Mouse (Mus musculus): ENCODE measurements around the gene Psma7.

Gene Psma7

DNA sequence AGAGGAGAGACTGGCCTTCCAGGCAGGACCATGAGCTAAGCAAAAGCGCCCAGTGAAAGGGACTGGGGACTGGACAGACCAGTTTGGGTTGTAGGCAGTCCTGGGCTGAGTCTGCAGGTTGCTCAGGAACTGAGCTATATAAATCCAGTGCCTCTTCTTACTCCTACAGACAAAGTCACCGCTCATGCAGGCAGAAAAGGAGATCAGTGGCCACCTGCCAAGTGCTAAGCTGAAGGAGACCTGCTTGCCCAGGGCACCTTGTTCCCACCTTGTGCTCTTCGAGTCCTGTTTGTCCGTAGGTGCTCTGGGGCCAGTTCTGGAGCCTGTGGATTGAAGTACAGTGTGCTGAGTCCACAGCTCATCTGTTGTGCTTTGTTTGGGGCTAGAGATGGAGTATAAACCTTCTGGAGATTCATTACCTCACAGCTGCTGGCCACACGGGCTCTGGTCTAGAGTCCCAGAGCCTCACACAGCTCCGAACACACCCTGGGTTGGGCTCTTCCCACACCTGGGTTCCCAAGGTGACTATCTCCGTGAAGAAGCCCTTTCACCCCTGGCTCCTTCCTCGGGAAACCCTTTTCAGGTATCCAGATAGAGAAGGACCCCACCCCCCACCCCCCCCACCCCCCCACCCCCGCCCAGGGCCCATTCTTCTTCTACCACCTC lies 35.7 kb downstream of the Psma7 start:
- in situ Hi-C loops (cut with MboI, MseI), result no loop called here

DNA sequence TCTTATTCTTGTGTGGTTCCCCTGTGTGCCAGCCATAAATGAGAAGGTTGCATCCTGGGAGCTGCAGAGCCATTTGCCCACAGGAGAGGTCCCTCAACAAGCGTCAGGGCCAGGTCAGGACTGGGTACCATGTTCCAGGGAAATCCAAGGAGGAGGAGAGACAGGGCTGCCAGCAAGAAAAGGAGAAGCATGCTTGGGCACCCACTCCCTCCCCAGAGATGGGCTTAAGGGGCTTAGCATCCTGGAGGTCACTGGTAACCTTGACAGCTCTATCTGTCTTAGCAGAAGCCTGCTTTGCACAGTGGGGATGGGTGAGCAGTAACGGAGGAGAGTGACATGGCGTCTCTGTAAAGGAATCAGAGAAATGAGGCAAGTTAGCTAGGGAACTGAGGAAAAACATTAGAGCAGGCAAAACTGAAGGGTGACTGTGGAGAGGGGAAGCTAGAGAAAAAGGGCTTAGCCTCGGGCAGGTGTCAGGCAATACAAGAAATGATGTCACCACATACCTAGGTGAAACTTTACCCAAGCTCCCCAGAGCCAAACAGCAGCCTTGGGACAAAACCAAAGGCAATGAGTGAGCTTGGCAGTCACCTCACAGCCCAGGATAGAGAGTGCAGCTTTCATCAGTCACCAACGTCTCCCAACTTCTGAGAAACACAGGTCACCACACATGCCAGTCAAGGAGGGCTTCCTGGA lies 36.4 kb downstream of the Psma7 start:
- in situ Hi-C loops (cut with MboI, MseI), result no loop called here

DNA sequence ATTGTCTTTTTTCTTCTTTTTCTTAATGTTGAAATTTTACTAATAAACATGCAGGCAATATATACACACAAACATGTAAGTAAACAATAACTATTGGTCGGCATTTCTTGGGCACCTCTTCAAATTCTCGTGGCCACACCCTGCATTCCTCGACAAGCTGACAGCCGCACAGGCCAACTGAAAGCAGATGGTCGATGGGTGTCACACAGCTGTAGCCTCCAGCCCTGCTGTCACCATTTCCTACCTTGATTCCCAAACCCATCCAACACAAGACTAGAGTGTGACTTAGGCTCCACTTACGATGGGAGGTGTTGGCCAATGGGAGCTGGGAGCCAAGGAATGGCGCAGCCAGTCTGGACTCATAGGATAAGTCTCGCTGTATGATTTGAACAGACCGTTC lies 40.6 kb downstream of the Psma7 start:
- in situ Hi-C loops (cut with MboI, MseI), result no loop called here

DNA sequence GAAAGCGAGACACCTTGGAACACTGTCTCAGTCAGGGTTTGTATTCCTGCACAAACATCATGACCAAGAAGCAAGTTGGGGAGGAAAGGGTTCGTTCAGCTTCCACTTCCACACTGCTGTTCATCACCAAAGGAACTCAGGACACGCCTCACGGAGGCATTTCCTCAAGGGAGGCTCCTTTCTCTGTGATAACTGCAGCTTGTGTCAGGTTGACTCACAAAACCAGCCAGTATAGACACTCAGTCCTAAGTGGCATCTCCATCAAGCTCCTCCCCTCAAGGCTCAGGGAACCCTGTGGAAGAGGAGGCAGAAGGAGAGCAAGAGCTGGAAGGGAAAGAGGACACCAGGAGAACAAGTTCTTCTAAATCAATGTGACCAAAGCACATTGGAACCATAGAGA lies 43.8 kb downstream of the Psma7 start:
- in situ Hi-C loops (cut with MboI, MseI), result no loop called here

DNA sequence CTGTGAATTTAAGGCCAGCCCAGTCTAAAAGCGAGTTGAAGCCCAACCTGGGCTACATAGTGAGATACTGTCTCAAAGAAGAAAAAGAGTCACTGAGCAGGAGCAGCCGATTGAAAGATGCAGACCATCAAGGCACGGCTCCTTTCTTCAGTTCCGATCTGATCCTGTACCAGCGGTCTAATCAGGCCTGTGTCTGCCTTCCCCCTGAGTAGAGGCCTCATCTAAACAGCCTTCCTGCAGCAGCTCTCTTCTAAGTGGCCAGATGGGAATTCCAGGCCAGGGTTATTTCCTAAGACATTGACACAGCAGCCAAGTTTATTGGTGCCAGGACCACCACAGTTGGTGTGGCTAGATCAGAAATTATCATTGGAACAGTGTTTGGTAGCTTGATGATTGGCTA lies 49.2 kb downstream of the Psma7 start:
- in situ Hi-C loops (cut with MboI, MseI), result no loop called here

DNA sequence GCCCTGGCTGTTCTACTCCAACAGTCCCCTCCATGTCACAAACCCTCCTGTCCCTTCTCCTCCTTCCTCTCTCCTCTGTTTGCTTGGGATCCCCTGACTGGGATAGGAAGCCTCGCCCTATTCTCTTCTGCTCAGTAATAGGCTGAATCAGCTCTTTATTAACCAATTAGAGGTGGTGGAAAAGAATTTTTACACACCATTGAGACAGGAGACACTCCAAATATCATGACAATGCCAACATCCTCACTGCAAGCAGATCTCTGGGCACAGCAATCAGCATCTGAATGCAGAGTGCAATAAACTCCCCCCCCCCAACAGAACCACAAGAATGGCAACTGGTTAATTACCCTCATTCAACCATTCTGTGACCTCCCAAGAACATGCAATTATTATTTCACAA lies 53.1 kb downstream of the Psma7 start:
- in situ Hi-C loops (cut with MboI, MseI), result no loop called here

DNA sequence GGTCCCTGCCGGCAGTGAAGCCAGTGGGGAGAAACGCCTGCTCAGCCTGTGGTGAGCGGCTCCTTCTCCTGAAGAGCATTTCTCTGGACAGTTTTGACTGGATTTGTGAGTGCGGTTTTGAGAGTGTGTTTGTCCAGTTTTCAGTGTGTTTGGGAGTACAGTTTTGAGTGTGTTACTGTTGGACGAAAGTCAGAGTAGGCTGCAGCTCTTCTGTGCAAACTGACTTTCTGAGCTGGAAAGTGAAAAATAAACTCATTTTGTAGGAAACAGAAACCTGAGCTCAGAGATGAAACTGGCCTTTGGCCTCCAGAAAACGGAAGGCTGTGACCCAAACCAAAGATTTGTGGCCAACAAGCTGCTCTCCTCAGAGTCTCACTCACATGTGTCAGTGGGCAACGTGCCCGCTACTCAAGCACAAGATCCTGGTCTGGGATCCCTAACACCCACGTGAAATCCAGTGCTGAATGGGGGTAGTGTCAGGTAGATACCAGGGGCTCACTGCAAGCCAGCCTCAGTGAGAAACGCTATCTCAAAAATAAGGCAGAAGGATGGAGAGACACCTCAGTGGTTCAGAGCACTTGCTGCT lies 55.7 kb downstream of the Psma7 start:
- in situ Hi-C loops (cut with MboI, MseI), result no loop called here
